Mouse (Mus musculus): Measurements from ENCODE around the gene Prl4a1.
"Not testable (repeated sequence)": the region's sequence is repeated elsewhere in the genome, so short reads cannot be mapped to it uniquely, and the experiment has no call there.

Gene Prl4a1

DNA sequence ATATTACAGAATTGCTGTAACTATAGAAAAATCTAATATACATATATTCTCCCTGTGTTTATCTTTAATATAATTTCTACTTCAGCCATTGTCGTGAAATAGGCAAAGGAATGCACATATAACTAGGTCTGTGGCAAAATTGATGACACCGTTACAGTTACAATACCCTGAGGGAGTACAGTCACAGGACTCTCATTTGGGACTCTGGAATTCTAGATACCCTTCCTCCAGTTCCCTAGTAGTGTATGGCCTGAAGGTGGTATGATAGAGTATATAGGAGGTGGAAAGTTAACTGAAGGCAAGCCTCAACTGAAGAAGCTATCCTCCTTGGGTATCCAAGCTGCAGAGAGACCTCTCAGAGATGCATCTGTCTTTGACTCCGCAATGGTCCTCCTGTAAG is at the start of gene Prl4a1:
Prl4a1 (plus strand) TSS at position 301 of the 400 bp plus-strand sequence.
- DNase-seq (ENCODE audit: low read depth, low spot score), result no peak

DNA sequence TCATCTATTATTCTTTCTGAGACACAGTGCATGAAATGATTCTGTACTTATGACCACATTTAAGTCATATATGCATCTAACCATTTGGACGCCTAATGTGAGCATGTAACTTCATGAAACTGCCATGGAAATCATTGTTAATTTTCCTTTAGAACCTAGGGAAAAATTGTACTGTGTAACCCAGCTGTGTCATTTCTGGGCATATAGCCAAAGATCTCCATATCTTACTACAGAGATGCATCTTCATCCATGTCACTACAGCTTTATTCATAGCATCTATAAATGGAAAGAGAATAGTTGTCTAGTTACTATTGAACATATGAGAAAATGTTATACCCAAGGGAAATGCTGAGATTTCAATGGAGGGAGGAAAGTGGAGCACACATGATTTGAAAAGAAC is 43.1 kb upstream of the Prl4a1 start:
- no peak for DNase-seq (ENCODE audit: low read depth, low spot score)

DNA sequence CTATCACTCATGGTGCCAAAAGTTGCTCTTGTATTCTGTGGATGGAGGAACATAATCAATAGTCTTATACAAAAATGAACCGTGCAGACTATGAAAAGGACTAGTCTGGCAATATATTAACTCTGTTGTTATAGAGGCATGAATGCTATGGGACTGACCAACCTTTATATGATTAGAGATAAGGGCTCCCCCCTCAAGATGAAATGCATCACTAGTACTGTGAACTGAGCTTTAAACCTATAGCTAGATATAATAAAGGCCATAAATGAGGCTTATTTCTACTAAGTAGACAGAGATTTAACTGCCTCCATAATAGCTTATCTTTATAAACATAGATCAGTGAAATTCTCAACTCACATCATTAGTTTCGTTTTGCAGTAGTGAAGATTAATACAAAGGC is 41.7 kb upstream of the Prl4a1 start:
- not testable (repeated sequence) for DNase-seq (ENCODE audit: low read depth, low spot score)

DNA sequence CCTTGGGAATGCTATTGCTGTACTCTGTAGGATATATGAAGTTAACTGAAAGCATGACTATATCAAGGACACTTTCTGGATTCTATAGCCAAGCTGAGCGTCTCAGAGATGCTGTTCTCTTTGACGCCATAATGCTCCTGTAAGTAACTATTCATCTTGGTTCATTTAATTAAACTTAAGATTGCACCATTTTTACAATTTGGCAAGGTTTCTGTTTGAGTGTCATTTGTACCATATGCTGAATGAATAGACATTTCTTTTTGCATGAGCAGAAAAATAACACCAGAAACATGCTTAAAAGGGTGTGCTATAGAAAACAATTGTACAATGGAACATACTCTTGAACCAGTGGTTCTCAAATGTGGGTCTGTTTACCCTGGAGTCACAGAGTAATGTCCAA is 38.4 kb upstream of the Prl4a1 start:
- no peak for DNase-seq (ENCODE audit: low read depth, low spot score)

DNA sequence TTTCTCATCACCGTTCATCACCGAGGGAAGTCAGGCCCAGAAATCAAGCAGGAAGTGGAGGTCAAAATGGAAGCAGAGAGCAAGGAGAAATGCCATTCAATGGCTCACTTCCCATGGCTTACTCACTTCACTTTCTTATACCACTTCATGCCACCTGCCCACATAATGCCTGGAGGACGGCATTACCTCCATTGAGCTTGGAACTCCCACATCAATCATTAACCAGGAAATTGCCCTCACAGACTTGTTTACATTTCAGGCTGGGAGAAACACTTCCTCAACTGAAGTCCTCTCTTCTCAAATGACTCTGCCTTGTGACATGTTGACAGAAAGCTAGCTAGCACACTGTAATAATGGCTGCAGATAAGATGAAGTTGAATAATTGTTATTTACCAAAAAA is 19.5 kb upstream of the Prl4a1 start:
- DNase-seq (ENCODE audit: low read depth, low spot score), result not testable (repeated sequence)

DNA sequence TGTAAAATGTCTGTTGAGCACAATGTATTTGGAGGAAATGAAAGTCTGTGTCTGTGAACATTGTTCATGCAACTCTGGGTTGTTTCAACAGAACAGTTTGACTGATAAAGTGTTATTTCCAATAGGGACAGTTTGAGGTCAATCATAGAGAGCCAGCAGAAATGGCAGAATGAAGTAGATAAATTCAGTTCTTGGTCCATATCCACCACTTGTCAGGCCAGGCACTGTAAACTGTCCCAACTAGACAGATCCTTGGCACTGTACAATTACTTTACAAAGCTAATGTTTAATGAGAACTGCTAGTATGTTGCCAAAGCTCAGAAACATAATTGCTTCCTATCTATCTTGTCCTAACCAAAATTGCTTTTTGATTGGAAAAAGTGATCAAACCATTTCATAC is 13.3 kb downstream of the Prl4a1 start:
- DNase-seq (ENCODE audit: low read depth, low spot score), result no peak

DNA sequence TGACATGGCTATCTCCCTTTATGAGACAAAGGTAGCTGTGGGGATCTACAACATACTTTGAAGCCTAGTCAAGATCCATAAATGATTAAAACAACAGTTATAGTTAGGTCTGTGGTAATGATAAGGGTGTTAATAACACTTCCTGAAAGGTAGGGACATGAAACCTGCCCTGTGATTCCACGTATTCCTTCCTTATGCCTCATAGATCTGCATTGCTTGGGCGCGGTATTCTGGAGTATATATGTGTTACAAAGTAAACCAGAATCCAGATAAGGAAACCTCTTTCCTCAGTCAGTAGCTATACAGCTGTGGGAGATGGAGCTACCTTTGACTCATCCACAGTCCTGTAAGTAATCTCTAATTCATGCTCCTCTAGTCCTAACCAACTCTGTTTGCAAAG is 53.3 kb downstream of the Prl4a1 start:
- no peak for DNase-seq (ENCODE audit: low read depth, low spot score)
